In the genomic region with DNA sequence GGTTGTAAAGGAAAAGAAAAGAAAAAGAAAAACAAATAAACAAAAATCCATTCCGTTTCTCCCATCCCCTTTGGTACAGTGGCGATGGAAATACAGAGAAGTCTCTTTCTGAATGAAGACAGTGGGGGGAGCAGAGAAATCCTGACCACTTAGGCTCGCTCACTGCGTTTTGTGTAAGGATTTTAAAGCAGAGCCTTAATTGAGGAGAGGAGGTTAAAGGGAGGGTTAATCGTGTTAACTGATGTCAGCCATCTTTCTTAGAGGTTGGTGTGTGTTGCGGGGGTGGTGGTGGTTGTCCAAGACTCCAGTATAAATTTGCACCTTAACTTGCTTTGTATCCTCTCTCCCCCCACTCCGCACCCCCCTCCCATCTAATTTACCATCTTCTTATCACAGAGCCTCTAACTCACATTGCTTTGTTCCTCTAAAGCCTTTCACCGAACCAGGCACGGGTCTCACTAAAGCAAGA, we compare ENCODE assay signal across 8 mouse cellular contexts. TPM values are rescaled to one million over a fixed set of nuclear protein-coding genes. Genes with fewer than 3 reads are reported as not detected.
DNase-seq lines count a peak whose midpoint lies in the region; ATAC-seq lines count a peak whose summit lies in the region.

No protein-coding gene starts in this region.

- peak overlapping the region; percentile 57; the same call in 1 of the 2 replicates for H3K9ac ChIP-seq in heart, embryonic 15.5 days
- no peak overlapping the region for H3K9ac ChIP-seq in intestine, embryonic 15.5 days
- peak overlapping the region; percentile 29; the same call in 1 of the 2 replicates for H3K9ac ChIP-seq in midbrain, embryonic 15.5 days

- peak overlapping the region; percentile 96 for H3K27ac ChIP-seq in heart, embryonic 15.5 days
- peak overlapping the region; percentile 91; the same call in 1 of the 2 replicates for H3K27ac ChIP-seq in embryonic facial prominence, embryonic 10.5 days (replicated peaks)
- peak overlapping the region; percentile 83 for H3K27ac ChIP-seq in intestine, embryonic 15.5 days
- no peak overlapping the region for H3K27ac ChIP-seq in midbrain, embryonic 15.5 days

- DNase-seq in heart, postnatal 14 days, result no peak
- DNase-seq in embryonic facial prominence, embryonic 10.5 days (ENCODE audit: low spot score), result peak; percentile 12
- no peak for DNase-seq in adrenal gland, adult 2 months
- DNase-seq in layer of hippocampus, postnatal 10 days (ENCODE audit: low spot score in 2 of 2), result no peak

- no peaks in the 10 kb centered on the region for H3K27me3 ChIP-seq in heart, embryonic 15.5 days
- no peaks in the 10 kb centered on the region for H3K27me3 ChIP-seq in embryonic facial prominence, embryonic 10.5 days (replicated peaks; ENCODE audit: low read depth, poor library complexity, severe bottlenecking)
- no peaks in the 10 kb centered on the region for H3K27me3 ChIP-seq in intestine, embryonic 15.5 days (replicated peaks)
- 0 out of 2 replicates have a peak, but pooled peaks cover 2% of the 10 kb centered on the region for H3K27me3 ChIP-seq in midbrain, embryonic 15.5 days (replicated peaks)

- intact Hi-C loops in heart, postnatal 14 days (cut with DNase I), result no loop called here

- 30% methylated on average over 9 of the region's 9 CpGs for WGBS in heart, embryonic 15.5 days
- WGBS in embryonic facial prominence, embryonic 10.5 days, result 53% methylated on average over 9 of the region's 9 CpGs
- 41% methylated on average over 9 of the region's 9 CpGs for WGBS in intestine, embryonic 15.5 days
- WGBS in midbrain, embryonic 15.5 days, result 52% methylated on average over 9 of the region's 9 CpGs

- H3K4me3 ChIP-seq in heart, embryonic 15.5 days, result peak overlapping the region; percentile 70
- peak overlapping the region; percentile 69 for H3K4me3 ChIP-seq in embryonic facial prominence, embryonic 10.5 days
- peak overlapping the region; percentile 58 for H3K4me3 ChIP-seq in intestine, embryonic 15.5 days (replicated peaks)
- H3K4me3 ChIP-seq in midbrain, embryonic 15.5 days, result peak overlapping the region; percentile 63

- peaks cover 55% of the 10 kb centered on the region for H3K4me1 ChIP-seq in heart, embryonic 15.5 days (replicated peaks)
- peaks cover 22% of the 10 kb centered on the region for H3K4me1 ChIP-seq in embryonic facial prominence, embryonic 10.5 days
- H3K4me1 ChIP-seq in intestine, embryonic 15.5 days (replicated peaks), result peaks cover 14% of the 10 kb centered on the region
- peaks cover 18% of the 10 kb centered on the region for H3K4me1 ChIP-seq in midbrain, embryonic 15.5 days

- peaks cover 14% of the 10 kb centered on the region for H3K36me3 ChIP-seq in heart, embryonic 15.5 days
- peaks cover 31% of the 10 kb centered on the region for H3K36me3 ChIP-seq in embryonic facial prominence, embryonic 10.5 days (replicated peaks)
- H3K36me3 ChIP-seq in intestine, embryonic 15.5 days, result peaks cover 6% of the 10 kb centered on the region; the same call in 1 of the 2 replicates
- peaks cover 9% of the 10 kb centered on the region for H3K36me3 ChIP-seq in midbrain, embryonic 15.5 days (replicated peaks)

- H3K9me3 ChIP-seq in heart, embryonic 15.5 days (replicated peaks), result no peaks in the 10 kb centered on the region
- peaks cover 6% of the 10 kb centered on the region; the same call in 1 of the 2 replicates for H3K9me3 ChIP-seq in embryonic facial prominence, embryonic 10.5 days
- no peaks in the 10 kb centered on the region for H3K9me3 ChIP-seq in intestine, embryonic 15.5 days
- no peaks in the 10 kb centered on the region for H3K9me3 ChIP-seq in midbrain, embryonic 15.5 days

- peak overlapping the region; percentile 83 for H3K4me2 ChIP-seq in heart, embryonic 15.5 days
- H3K4me2 ChIP-seq in intestine, embryonic 15.5 days (replicated peaks), result peak overlapping the region; percentile 94
- H3K4me2 ChIP-seq in midbrain, embryonic 15.5 days, result peak overlapping the region; percentile 91

- ATAC-seq in heart, embryonic 15.5 days (replicated peaks; ENCODE audit: insufficient number of reproducible peaks, insufficient read depth, low FRiP score, low read depth), result no peak
- no peak for ATAC-seq in intestine, embryonic 15.5 days
- no peak for ATAC-seq in midbrain, embryonic 15.5 days (replicated peaks)
- no peak for ATAC-seq in inflammation-experienced regulatory T-cells, adult 6 months

RNA-seq across cellular contexts. Expression of gene Pelo, which starts 1.0 kb away (rescaled TPM):
- polyA plus RNA-seq in heart, embryonic 15.5 days (2015; fragmentation: Nextera tagmentation; extraction: Ambion mirVana), result 4.7 and 5.5 TPM in 2 replicates
- 10 to 100 TPM; 18.6 to 19.3 TPM for total RNA-seq in heart, postnatal 14 days (2021)
- polyA plus RNA-seq in embryonic facial prominence, embryonic 10.5 days (2016; fragmentation: Nextera tagmentation; extraction: Ambion mirVana), result 5.6 and 6.0 TPM in 2 replicates
- polyA plus RNA-seq in intestine, embryonic 15.5 days (2015; fragmentation: Nextera tagmentation; extraction: Ambion mirVana), result 4.6 and 6.0 TPM in 2 replicates
- 4.1 and 4.7 TPM in 2 replicates for polyA plus RNA-seq in midbrain, embryonic 15.5 days (2015; fragmentation: Nextera tagmentation; extraction: Ambion mirVana)
- 10 to 100 TPM; 24.7 to 24.9 TPM for total RNA-seq in adrenal gland, adult 2 months (2021)
- 26.9 and 27.3 TPM in 2 replicates for polyA plus RNA-seq in adrenal gland, adult 2 months (2012; rRNA removed)
- 1 to 10 TPM; 2.0 to 2.5 (median 2.5) TPM for polyA plus RNA-seq in inflammation-experienced regulatory T-cells, adult 6 months (2017; shearing (Covaris generic))
- total RNA-seq in layer of hippocampus, postnatal 10 days (2021), result 10 to 100 TPM; 21.9 to 23.2 TPM

RNA-seq across cellular contexts. Expression of gene Gm49395, which starts 10.7 kb away (rescaled TPM):
- polyA plus RNA-seq in heart, embryonic 15.5 days (2015; fragmentation: Nextera tagmentation; extraction: Ambion mirVana), result 6.0 and 8.9 TPM in 2 replicates
- 10 to 100 TPM; 10.7 to 14.7 TPM for total RNA-seq in heart, postnatal 14 days (2021)
- 2.1 and 2.7 TPM in 2 replicates for polyA plus RNA-seq in embryonic facial prominence, embryonic 10.5 days (2016; fragmentation: Nextera tagmentation; extraction: Ambion mirVana)
- polyA plus RNA-seq in intestine, embryonic 15.5 days (2015; fragmentation: Nextera tagmentation; extraction: Ambion mirVana), result 5.4 TPM in 2 replicates
- 2.2 and 2.7 TPM in 2 replicates for polyA plus RNA-seq in midbrain, embryonic 15.5 days (2015; fragmentation: Nextera tagmentation; extraction: Ambion mirVana)
- total RNA-seq in adrenal gland, adult 2 months (2021), result 1 to 10 TPM; 5.3 to 8.8 TPM
- 16.5 and 21.8 TPM in 2 replicates for polyA plus RNA-seq in adrenal gland, adult 2 months (2012; rRNA removed)
- 1 to 10 TPM in 1 of 3 experiments, under 1 TPM in 1, not detected in 1; 0.95 to 1.1 TPM for polyA plus RNA-seq in inflammation-experienced regulatory T-cells, adult 6 months (2017; shearing (Covaris generic))
- 1 to 10 TPM; 3.6 to 6.7 TPM for total RNA-seq in layer of hippocampus, postnatal 10 days (2021)

RNA-seq across cellular contexts. Expression of gene Itga1, which starts 10.8 kb away (rescaled TPM):
- 23.5 and 25.6 TPM in 2 replicates for polyA plus RNA-seq in heart, embryonic 15.5 days (2015; fragmentation: Nextera tagmentation; extraction: Ambion mirVana)
- total RNA-seq in heart, postnatal 14 days (2021), result 10 to 100 TPM; 63.3 to 64.1 TPM
- 2.3 and 2.9 TPM in 2 replicates for polyA plus RNA-seq in embryonic facial prominence, embryonic 10.5 days (2016; fragmentation: Nextera tagmentation; extraction: Ambion mirVana)
- polyA plus RNA-seq in intestine, embryonic 15.5 days (2015; fragmentation: Nextera tagmentation; extraction: Ambion mirVana), result 17.4 and 18.0 TPM in 2 replicates
- polyA plus RNA-seq in midbrain, embryonic 15.5 days (2015; fragmentation: Nextera tagmentation; extraction: Ambion mirVana), result 7.2 and 7.6 TPM in 2 replicates
- total RNA-seq in adrenal gland, adult 2 months (2021), result 10 to 100 TPM; 30.7 to 32.4 TPM
- 3.6 and 3.8 TPM in 2 replicates for polyA plus RNA-seq in adrenal gland, adult 2 months (2012; rRNA removed)
- under 1 TPM; 0.42 to 0.97 (median 0.77) TPM for polyA plus RNA-seq in inflammation-experienced regulatory T-cells, adult 6 months (2017; shearing (Covaris generic))
- total RNA-seq in layer of hippocampus, postnatal 10 days (2021), result 10 to 100 TPM; 12.3 to 14.1 TPM
